Mouse (Mus musculus): ENCODE results near the gene Mylk.

GRCm38 (mm10) chr16:34814612-34815011, 69.6 kb downstream of the Mylk start:
- TF ChIP-seq POLR2A (IDR thresholded peaks at IDR 0.05; ENCODE audit: low read depth, low read length) (no peak), CTCF (IDR thresholded peaks at IDR 0.05; ENCODE audit: extremely low read depth, insufficient read length, insufficient replicate concordance, low read depth, low read length) (no peak)

Measured in small intestine, adult 2 months (tissue).